Mouse (Mus musculus) G1E-ER4 (cell line): ENCODE measurements around the gene Poll. TPM values are rescaled to one million over a fixed set of nuclear protein-coding genes. Genes with fewer than 3 reads are reported as not detected.

ENCODE experiments used
- GATA1 ChIP-seq: IDR thresholded peaks from one replicate; pipeline ENCODE4 v1.8.0; 2012; ENCODE audit warnings: low read length, inconsistent platforms
- polyA plus RNA-seq: library from polyadenylated mRNA; stranded (reverse); fragments of >175 nt; gene quantifications from 2 replicates; pipeline ENCODE4 v1.2.3, GENCODE M21; 2012

Poll gene
- polyA plus RNA-seq, 1 experiment = 11.6 TPM

DNA sequence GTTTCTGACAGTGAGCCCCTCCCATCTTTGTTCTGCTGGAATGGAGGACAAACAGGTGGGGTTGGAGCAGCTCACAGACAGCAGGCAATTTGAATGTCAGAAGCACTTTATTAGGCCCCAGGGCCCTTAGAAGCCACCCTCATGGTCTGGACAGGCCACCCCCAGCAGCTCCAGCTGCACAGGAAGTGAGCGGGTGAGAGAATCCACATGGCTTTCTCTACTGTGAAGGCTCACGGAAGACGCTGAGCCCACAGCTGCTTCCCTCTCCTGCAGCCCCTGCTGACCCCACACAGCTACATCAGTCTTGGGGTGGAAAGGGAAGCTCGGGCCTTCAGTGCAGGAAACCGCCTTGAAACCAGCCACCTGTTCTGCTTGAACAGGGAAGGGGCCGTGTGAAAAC, 8.1 kb downstream of the Poll start:
- TF ChIP-seq GATA1 = no peak

DNA sequence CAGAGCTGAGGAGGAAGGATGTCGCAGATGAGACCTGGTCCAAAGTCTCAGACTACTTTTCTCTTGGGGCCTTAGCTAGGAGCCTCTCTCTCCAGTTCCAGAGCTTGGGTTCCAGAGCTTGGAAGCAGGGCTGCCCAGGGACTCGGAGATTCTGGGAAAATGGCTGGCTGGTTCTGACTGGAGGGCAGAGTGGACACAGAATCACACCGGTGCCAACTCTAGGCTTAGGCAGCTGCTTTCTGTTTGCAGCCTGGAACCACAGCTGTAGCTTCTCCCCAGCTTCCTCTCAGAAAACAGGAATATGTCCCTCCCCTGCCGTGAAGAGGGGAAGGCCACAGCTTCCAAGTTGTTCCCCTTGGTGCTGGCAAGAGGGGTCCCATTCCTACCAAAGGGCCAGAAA, 10.4 kb downstream of the Poll start:
- no peak for TF ChIP-seq GATA1

DNA sequence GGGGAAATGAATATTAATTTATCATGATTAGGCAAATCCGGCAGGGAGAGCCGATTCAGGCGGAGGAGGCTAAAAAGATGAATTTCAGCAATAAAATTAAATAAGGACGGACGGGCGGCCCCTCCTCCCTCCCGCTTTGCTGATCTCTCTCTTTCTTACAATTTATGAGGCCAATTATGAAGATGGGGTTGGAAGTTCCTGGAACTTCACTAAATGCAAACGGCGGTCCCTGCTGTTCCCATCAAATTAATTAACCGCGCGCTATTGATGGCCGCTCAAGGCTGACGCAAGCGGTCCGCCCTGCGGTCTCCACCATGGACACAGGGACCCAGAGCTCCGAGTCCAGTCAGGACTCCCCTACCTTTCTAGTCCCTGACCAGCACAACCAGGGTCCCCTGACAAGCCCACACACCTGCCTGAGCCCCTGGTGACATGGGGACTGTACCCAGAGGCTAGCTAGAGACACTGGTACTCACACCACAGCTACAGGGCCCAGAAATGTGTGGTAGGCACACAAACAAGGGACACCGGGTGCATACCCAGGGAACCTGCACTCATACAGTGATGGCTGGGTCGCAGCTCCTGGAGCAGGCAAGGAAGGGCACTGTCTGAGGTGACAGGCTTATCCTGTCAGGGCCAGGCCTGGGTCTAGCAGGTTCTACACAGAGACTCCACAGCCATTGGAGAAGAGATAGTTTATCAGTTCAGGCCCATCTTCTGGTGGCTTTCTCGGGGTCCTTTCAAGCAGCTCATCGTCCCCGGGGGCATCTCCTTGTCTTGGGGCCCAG, 11.0 kb downstream of the Poll start:
- no peak for TF ChIP-seq GATA1

DNA sequence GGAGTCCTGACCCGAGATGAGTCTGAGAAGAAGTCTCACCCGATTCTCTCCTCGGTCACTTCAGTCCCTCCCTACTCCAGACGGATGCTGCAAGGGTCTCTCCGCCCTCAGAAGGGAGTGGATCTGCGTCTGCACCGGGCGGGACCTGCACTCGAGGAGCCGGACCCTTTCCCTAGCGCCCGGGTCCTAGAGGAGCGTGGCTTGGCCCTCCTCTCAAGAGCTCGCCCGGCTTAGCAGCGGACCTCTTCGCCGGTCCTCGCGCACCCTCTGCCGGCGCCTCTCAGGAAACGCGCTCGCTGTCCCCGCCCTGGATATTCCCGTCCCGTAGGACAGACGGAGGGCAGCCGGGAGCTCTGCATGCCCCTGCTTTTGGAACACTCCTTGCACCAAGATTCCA, 15.4 kb downstream of the Poll start:
- TF ChIP-seq GATA1 = no peak

DNA sequence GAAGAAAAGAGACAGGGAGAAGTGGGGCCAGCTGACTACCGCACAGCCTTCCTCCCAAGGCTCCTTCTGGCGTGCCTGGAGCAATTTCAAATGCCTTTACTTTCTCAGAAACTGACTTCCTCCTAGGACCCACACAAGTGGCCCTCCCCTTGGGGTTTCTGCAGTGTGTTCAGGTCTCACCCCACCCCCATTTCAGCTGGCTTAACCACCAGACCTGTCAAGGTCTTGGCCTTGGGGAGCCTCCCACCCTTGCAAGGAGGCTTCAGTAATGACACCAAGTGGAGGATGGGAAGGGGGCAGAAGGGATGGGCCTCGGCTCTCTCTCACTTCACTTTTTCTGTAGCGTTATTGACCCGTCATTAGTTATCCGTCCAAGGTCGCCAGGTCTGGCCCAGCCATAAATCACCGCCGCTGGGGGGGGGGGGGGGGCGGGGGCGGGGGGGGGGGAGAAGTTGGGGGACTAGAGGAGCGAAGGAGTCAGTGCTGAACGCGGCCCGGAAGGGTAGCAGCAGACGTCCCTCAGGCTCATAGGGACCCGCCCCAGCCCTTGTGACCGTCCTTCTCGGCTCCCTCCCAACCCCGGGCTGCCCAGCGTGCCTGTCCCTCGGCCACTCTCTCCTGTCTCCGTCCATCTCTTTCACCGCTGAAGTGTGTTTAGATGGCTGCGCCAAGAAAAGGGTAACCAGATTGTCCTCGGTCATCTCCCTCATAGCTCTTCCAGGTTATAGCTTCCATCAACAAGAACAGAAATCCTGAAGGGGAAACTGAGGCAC, 16.0 kb downstream of the Poll start:
- no peak for TF ChIP-seq GATA1

DNA sequence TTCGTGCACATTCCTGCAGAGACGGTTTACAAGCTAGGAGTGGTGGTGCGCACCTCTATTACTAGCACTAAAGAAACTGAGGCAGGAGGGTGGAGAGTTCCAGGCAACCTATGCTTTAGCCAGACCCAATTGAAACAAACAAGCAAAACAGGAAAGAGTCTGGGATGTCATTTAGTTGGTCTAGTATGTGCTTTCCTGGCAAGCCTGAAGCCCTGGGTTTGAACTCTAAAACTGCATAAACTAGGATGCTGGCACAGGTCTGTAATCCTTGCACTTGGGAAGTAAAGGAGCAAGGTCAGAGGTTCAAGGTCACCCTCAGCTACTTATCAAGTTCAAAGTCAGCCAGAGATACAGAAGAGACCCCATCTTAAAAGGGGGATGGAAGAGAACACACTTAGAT, 18.3 kb downstream of the Poll start:
- TF ChIP-seq GATA1 = no peak

DNA sequence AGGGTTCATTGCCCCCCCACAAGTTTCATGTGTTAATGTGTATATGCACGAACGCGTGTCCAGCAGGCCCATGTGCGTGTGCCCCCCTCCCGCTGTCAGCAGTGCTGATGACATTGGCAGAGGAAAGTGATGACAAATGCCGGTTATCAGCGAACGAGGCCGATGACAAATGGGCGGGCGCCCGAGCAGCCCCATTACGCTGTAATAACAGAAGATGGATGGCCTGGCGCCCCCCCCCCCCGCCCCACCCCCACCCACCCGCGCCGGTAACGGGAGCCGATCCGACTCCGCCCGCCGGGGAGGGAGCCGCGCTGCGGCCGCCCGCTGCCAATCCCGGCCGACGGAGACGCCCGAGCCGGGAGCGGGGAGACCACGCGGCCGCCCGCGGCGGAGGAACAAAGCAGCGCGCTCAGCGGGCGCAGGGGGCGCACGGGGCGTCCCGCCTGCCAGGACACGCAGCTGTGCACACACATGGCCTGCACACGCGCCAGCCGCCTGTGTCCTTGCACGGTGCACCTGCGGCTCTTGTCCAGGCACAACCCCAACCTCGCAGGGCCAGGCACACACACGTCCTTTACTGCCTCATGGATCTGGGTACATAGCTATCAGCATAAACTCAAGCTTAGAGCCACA, 18.8 kb downstream of the Poll start:
- no peak for TF ChIP-seq GATA1

DNA sequence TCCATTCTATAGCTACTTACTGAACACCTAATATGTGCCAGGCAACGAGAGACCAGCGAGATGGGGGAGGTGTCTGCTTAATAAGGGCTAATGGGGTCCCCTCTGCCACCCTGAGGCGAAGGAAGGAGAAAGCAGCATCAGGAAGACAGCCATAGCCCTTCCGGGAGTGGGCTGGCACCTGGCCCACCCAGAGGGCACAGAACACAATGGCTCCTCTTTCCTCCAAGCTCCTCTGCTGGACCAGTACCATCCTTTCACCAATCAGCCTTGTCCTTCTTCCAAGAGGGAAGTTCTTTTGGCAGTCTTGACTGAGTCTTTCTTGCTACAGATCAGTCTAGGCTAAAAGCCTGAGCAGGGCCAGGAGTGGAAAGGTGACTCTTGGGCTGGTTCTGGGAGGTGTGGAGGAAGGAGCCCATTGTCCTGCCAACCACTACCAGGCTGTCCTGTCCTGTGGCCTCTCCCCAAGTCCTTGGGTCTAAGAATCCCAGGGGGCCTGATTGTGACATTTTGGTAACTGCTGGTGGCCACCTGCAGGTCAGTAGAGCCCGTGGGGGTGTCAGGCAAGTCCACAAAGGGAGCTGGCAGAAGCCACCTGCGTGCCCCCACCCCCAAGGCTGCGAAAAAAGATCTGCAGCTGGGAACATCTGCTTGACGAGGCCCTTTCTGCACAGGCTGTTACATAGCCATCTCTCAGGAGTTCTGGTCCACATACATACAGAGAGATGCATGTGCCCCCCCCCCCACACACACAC, 19.5 kb downstream of the Poll start:
- no peak for TF ChIP-seq GATA1

DNA sequence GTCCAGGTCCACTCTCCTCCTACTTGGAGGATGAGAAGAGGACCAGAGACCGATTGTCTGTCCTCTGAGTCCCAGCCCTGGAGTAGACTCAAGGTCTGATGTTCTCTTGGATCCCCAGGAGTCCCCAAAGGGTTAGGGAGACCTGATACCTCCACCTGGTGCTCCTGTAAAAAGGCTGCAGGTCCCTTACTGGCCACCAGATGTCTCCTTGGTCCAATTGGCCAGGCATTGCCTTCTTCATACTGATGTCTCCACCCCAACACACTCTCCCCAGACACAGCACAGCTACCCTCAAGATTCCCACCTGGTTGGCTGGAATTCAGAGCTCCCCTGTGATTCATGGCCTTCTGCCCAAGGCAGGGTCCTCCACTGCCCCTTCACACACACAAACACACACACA, 22.8 kb downstream of the Poll start:
- no peak for TF ChIP-seq GATA1

DNA sequence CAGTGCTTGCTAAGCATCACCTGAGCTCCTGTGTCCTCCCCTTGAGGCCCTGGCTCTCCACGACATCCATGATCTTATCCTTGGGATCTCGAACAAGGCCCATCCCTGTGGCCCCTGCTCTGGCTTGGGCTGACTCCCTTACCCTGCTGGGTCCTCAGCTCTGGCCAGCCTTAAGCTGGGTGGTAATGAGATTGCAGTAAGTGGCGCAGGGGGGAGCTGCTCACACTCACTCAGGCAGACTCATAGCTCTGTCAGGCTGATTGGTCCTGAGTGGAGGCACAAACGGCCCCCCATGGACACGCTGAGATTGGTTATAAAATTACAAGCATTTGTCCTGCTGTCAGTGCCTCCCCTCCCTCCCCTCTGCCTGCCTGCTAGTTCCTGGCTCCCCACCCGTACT, 24.4 kb downstream of the Poll start:
- no peak for TF ChIP-seq GATA1

DNA sequence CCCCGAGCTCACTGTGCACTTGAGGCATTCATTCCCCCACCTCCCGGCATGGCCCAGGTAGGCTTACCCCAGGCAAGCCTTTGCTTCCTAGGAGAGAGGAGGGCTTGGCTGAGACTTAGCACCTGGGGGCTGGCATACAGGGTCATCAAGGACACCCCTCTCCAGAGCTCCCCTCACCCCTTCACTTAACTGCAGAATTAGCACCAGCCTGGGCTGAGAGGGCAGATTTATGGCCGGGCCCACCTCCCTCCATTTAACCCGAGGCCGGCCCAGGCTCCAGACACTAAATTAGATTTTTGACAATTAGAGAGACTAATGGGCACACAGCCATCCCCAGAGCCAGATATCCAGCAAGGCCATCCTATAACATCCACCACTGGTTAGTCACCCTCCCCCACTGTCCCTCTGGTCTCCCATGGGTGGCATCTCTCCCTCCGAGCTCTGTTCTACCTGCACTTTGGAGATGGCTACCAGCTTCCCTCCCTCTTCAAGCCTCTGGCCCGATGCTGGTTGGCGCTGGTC, 25.1 kb downstream of the Poll start:
- TF ChIP-seq GATA1 = no peak

DNA sequence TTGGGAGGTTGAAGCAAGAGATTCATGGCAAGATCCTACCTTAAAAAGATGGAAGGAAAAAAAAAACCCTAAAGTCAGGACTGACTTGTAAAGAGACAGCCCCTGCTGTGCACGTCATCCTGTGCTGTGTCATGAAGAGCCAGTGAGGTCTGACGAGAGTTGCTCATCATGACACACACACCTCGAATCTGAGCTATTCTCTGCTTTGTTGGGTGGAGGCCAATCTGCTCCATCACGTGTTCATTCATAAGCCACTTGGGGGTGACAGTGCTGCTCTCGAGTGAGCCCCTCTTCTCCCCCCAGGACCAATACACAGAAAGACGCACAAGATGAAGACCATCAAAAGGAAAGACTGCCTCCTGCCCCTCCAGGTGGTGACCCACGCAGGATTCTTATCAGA, 26.7 kb downstream of the Poll start:
- TF ChIP-seq GATA1 = no peak

DNA sequence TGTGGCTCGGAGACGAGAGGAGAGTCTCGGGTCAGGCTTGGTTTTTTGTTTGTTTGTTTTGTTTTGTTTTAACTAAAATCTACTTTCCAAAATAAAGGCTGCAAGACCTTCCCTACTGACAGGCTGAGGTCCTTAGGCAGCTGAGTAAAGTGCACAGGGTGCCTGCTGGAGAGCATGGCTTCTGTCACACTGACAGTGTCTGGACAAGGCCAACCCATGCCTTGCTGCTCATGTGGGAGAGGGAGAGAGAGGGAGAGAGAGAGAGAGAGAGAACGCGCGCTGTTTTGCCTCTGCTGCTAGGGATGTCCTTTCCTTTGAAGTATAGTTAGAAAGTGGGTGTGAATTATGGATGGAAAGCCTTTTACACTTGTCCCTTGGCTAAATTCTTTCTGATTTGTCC, 28.8 kb downstream of the Poll start:
- TF ChIP-seq GATA1 = no peak

DNA sequence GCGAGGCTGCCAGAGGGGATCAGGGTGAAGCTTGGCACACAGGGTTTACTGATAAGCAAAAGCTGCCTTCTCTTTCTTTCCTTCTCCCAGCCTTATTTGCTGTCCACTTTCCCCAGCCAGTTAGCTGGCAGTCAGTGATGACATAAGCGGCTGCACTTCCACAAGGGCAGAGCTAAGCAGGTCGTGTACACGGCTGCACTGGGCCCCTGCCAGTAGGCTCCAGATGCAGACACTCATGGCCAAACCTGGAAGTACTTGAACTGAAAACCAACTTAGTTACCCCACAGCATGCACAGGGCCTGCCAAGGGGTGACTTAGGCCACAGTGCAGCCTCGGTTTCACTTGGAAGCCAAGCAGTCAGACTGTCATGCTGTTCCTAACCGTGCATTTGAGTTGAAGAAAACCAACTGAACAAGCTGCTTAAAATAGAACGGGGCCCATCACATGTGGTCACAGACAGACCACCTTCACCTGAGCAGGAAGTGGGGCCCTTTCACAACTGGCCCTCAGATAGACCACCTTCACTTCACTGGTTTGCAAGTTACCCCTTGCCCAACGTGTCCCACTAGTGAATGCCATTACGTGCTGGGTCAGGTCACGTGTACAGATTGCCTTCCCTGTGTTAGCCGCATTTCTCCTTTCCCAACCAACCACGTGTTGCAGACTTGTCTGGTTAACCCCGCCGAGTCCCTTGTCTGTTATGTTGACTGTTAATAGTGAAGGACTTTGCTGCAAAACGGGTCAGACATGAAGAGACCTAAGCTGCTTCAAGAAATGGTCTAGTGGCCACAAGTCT, 29.9 kb downstream of the Poll start:
- TF ChIP-seq GATA1 = no peak

DNA sequence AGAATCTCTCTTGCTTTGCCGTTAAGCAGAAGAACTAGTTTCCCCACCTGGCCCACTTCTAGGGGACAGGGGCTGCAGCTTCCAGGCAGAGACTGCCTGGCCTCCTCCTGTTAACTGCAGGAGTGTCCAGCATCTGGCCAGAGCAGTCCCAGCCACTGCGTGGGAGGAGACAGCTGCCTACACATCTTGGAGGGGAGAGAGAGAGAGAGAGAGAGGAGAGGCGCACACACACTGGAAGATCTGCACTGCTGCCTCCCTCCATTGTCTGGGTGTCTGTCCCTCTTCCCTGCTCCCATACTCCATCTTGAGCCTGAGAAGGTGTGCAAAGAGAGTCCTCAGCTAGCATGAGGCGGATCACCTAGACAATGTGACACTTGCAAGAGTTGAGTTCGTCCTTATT, 31.0 kb downstream of the Poll start:
- no peak for TF ChIP-seq GATA1
